Mouse (Mus musculus) heart, embryonic 10.5 days (tissue): ENCODE results near the gene Gmeb2. TPM values are rescaled to one million over a fixed set of nuclear protein-coding genes. Genes with fewer than 3 reads are reported as not detected.
A peak's percentile ranks its signal among the peaks of the same experiment; 100 is the strongest.

Experiments
- DNase-seq: peaks from one replicate; pipeline ENCODE4 v3.0.0-alpha.2; 2017; ENCODE audit warnings: low spot score
- H3K27ac ChIP-seq: fragments of 300-500 bp; sonication (generic); 2 replicates; pipeline ENCODE4 v1.5.1; 2016; ENCODE audit warnings: mild to moderate bottlenecking
- H3K27me3 ChIP-seq: fragments of 300-500 bp; sonication (generic); 2 replicates; pipeline ENCODE4 v1.6.1; 2016; ENCODE audit warnings: mild to moderate bottlenecking; ENCODE audit not compliant: poor library complexity, insufficient read depth, severe bottlenecking
- H3K36me3 ChIP-seq: fragments of 300-500 bp; sonication (generic); 2 replicates; pipeline ENCODE4 v1.6.1; 2016; ENCODE audit warnings: mild to moderate bottlenecking, moderate library complexity
- H3K4me1 ChIP-seq: fragments of 300-500 bp; sonication (generic); 2 replicates; pipeline ENCODE4 v1.6.1; 2016; ENCODE audit warnings: mild to moderate bottlenecking
- H3K4me3 ChIP-seq: fragments of 300-500 bp; sonication (generic); 2 replicates; pipeline ENCODE4 v1.5.1; 2016; ENCODE audit warnings: mild to moderate bottlenecking, moderate library complexity
- H3K9me3 ChIP-seq: fragments of 300-500 bp; sonication (generic); 2 replicates; pipeline ENCODE4 v1.6.1; 2016; ENCODE audit warnings: mild to moderate bottlenecking, moderate library complexity
- WGBS: fragments of 180-500 bp; shearing (Covaris S2); methylation state at CpG from one replicate; pipeline ENCODE4 v1.1.7; 2016; 5-methylcytosine and 5-hydroxymethylcytosine counted together
- polyA plus RNA-seq: library from polyadenylated mRNA; unstranded; fragments of >200 nt; fragmentation: Nextera tagmentation; extraction: Ambion mirVana; gene quantifications from 2 replicates; pipeline ENCODE4 v1.2.1, GENCODE M21; 2016

Gmeb2 gene
- polyA plus RNA-seq, 1 experiment from 2014 or later = 13.1 TPM

DNA sequence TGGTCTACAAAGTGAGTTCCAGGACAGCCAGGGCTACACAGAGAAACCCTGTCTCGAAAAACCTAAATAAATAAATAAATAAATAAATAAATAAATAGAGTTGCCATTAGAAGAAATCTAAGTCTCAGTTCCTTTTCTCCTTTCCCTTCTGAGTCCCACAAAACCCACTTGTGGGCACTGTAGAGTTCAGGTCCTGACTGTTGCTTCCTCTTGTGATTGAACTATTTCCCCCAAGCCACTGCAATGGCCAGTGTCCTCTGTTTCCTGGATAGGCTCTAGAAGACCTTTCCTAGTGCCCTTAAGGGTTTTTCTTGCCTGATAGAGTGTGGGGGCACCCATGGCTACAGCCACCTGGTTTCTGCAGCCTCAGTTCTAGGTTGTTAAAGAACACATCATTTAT, 17.1 kb upstream of the Gmeb2 start:
- Histone ChIP-seq H3K4me1 (no peaks in the 10 kb centered on the region), H3K27ac (no peak overlapping the region), H3K36me3 (peaks cover 21% of the 10 kb centered on the region), H3K4me3 (no peak overlapping the region), H3K27me3 (peaks cover 43% of the 10 kb centered on the region), H3K9me3 (no peaks in the 10 kb centered on the region)
- WGBS = 74% methylated on average over 1 of the region's 1 CpGs
- no peak for DNase-seq

DNA sequence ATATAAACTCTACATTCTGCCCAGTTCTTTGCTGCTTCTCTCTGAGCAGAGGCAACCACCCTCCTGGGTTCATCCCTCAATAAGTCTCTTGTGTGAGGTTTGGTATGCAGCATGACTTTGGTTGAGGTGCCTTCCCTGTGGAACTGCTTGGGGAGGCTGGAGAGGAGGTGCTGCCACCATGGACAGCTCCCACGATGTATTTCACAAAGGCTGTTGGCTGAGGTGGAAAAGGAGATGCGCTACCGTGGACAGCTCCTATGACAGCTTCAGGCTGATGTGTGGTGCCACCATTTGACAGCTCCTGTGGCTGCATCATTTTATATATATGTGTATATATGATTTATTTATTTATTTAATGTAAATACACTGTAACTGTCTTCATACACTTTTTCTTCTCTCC, 14.2 kb upstream of the Gmeb2 start:
- no peaks in the 10 kb centered on the region for H3K4me1 ChIP-seq
- no peak for DNase-seq
- no peaks in the 10 kb centered on the region for H3K9me3 ChIP-seq
- H3K4me3 ChIP-seq = no peak overlapping the region
- H3K36me3 ChIP-seq = peaks cover 22% of the 10 kb centered on the region
- WGBS = 13% methylated on average over 3 of the region's 3 CpGs
- no peak overlapping the region for H3K27ac ChIP-seq
- H3K27me3 ChIP-seq = peaks cover 21% of the 10 kb centered on the region

DNA sequence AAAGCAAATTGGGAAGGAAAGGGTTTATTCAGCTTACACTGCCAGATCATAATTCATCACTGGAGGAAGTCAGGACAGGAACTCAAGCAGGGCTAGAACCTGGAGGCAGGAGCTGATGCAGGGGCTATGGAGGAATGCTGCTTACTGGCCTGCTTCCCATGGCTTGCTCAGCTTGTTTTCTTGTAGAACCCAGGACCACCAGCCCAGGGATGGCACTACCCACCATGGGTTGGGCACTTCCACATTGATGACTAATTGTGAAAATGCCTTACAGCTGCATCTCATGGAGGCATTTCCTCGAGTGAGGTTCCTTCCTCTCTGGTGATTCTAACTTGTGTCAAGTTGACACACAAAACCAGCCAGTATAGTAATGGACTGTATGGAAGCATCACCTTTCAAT, 3.1 kb upstream of the Gmeb2 start:
- peaks cover 10% of the 10 kb centered on the region; the same call in 1 of the 2 replicates for H3K4me1 ChIP-seq
- H3K9me3 ChIP-seq = no peaks in the 10 kb centered on the region
- no peaks in the 10 kb centered on the region for H3K27me3 ChIP-seq
- no peak overlapping the region for H3K27ac ChIP-seq
- WGBS = 82% methylated on average over 1 of the region's 1 CpGs
- no peak overlapping the region for H3K4me3 ChIP-seq
- H3K36me3 ChIP-seq = peaks cover 5% of the 10 kb centered on the region; the same call in 1 of the 2 replicates
- no peak for DNase-seq

DNA sequence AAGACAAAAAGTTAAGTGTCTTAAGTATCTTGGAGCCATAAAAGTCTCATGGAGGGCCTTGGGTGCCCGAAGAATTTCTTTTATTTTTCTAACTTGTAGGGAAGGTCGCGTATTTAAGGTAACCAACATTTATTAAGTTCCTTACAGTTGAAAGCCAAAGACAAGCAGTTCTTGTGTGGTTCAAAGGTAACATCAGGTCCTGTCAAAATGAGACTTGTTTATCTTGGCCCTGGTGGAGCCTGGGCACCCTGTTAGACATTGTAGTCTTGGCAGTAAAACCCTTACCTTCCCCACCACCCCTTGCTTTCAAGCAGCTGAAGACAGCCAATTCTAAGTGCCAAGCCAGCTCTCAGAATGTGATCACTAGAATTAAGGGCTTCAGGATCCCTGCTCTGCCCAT, 856 bp upstream of the Gmeb2 start:
- Histone ChIP-seq H3K27me3 (no peaks in the 10 kb centered on the region), H3K9me3 (no peaks in the 10 kb centered on the region), H3K36me3 (peaks cover 12% of the 10 kb centered on the region), H3K4me3 (peak overlapping the region; percentile 69), H3K27ac (peak overlapping the region; percentile 97; the same call in 1 of the 2 replicates), H3K4me1 (peaks cover 10% of the 10 kb centered on the region; the same call in 1 of the 2 replicates)
- no peak for DNase-seq
- WGBS = 73% methylated on average over 3 of the region's 3 CpGs

DNA sequence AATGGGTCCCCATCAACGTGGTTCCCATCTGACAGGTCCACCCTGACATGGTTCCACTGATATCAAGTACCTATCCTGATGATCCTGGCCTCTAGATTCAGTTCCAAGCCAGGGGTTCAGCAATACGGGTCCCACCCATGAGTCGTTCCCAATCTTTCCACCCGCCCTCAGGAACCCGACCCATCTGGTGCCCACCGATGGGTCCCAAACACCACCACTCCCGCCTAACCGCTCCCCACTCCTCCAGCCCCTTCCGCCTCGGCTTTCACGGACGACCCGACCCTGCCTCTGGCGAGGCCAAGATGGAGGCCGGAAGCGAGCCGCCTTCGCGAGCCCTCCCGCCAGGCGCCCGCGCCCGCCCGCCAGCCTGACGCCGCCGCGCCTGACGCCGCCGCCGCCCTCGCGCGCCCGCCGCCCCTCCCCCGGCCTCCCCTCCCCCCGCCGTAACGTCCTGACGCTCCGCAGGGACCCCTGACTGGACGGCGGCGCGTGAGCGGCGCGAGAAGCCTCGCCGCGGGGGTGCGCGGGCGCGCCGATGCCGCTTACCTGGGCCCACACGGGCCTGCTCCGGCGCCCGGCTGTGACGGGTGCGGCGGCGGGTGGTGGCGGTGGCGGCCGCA, 387 bp downstream of the Gmeb2 start:
- peaks cover 19% of the 10 kb centered on the region for H3K36me3 ChIP-seq
- DNase-seq = peak; percentile 95
- under 1% methylated on average over 59 of the region's 71 CpGs for WGBS

DNA sequence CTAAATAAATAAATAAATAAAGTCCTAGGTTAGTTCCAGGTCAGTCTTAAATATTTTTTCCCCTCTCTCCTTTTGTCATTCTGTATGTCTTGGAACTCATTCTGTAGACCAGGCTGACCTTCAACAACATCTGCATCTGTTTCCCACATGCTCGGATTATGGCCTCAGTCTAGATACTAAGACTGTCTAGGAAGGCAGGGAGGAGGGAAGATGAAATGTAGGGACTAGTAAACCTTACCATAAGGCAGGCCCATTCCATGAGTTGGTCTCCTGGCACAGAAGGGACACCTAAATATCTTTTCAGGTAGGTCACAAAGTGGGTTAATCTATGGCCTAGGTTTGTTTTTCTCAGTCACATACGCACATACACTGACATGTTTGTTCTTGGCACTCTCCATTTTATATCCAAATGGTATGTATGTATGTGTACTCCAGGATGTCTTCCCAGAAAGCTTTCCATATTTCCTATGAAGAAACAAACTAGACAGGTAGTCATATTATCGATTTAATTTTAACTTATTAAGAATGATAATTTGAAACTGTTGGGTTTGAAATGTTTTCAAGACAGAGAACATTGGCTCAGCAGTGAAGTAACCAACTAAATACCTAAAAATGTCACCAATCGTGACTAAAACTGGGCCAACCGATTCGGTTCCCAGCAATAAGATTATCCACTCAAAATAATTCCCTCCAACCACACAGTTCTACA, 1.1 kb downstream of the Gmeb2 start:
- H3K27me3 ChIP-seq = no peaks in the 10 kb centered on the region
- H3K27ac ChIP-seq = peak overlapping the region; percentile 97
- peaks cover 10% of the 10 kb centered on the region; the same call in 1 of the 2 replicates for H3K4me1 ChIP-seq
- no peak for DNase-seq
- no peaks in the 10 kb centered on the region for H3K9me3 ChIP-seq
- peak overlapping the region; percentile 69 for H3K4me3 ChIP-seq
- peaks cover 22% of the 10 kb centered on the region for H3K36me3 ChIP-seq
- WGBS = 58% methylated on average over 6 of the region's 6 CpGs

More for the DNA sequence above, 387 bp downstream of the Gmeb2 start:
- Histone ChIP-seq H3K27me3 (no peaks in the 10 kb centered on the region), H3K27ac (peak overlapping the region; percentile 97), H3K4me3 (peak overlapping the region; percentile 69), H3K9me3 (no peaks in the 10 kb centered on the region), H3K4me1 (peaks cover 10% of the 10 kb centered on the region; the same call in 1 of the 2 replicates)

DNA sequence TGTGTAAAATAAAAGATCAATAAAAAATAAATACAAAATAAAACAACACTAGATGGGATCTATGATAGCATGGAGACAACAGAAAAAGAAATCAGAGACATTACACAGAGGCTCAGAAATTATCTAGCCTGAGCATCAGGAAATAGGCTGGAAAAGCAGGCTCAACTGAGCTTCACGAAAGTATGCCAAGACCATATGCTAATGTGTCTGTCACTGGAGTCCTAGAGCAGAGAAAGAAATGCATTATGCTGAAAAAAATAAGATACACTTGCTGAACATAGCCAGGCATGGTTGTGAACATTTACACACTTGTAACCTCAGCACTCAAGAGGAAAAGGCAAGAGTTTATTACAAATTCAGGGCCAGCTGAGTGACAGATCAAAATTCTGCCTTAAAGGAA, 7.9 kb downstream of the Gmeb2 start:
- Histone ChIP-seq H3K27me3 (no peaks in the 10 kb centered on the region), H3K27ac (no peak overlapping the region), H3K9me3 (no peaks in the 10 kb centered on the region), H3K36me3 (peaks cover 46% of the 10 kb centered on the region), H3K4me1 (no peaks in the 10 kb centered on the region), H3K4me3 (no peak overlapping the region)
- WGBS = 81% methylated on average over 1 of the region's 1 CpGs
- no peak for DNase-seq

DNA sequence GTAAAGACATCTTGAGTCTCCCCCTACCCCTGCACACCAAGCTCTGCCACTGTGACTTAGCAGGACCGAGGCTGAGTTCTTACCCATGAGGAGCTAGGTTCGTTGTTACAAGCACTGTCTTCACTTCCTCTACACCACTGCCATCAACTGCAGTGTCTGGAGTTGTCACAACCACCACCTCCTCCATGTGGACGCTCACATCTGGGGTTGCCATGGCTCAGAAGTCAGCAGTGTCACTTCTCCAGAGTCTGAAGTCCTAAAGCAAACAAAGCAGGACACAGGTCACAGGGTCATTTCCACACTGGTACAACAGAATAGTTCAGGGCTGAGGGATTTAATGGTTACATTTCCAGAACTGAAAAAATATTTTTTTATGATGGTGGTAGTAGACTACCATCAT, 10.0 kb downstream of the Gmeb2 start:
- 85% methylated on average over 3 of the region's 3 CpGs for whole genome bisulfite sequencing

DNA sequence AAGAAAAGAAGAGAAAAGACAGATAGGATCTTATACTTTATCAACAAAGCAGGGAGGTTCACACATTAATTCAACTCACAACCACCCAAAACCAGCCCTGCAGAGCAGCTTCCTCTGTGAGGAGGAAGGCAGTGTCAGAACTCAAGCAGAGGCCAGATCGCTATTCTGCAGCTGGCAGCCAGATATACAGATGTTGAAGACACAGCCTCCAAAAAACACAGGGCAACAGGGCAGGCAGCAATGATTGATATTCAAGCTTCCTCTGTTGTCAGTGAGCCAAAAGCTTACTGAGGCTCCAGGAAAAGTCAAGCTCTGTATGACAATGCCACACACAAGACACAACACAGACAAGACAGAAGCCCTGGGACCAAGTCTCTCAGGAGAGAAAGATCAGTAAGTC, 11.1 kb downstream of the Gmeb2 start:
- WGBS = 77% methylated on average over 1 of the region's 1 CpGs
- Histone ChIP-seq H3K4me3 (no peak overlapping the region), H3K27me3 (no peaks in the 10 kb centered on the region), H3K36me3 (peaks cover 47% of the 10 kb centered on the region), H3K4me1 (no peaks in the 10 kb centered on the region), H3K9me3 (no peaks in the 10 kb centered on the region), H3K27ac (no peak overlapping the region)
- DNase-seq = no peak

More for the DNA sequence above, 10.0 kb downstream of the Gmeb2 start:
- Histone ChIP-seq H3K27me3 (no peaks in the 10 kb centered on the region), H3K27ac (no peak overlapping the region), H3K9me3 (no peaks in the 10 kb centered on the region), H3K4me3 (no peak overlapping the region), H3K4me1 (no peaks in the 10 kb centered on the region), H3K36me3 (peaks cover 47% of the 10 kb centered on the region)
- DNase-seq = no peak

DNA sequence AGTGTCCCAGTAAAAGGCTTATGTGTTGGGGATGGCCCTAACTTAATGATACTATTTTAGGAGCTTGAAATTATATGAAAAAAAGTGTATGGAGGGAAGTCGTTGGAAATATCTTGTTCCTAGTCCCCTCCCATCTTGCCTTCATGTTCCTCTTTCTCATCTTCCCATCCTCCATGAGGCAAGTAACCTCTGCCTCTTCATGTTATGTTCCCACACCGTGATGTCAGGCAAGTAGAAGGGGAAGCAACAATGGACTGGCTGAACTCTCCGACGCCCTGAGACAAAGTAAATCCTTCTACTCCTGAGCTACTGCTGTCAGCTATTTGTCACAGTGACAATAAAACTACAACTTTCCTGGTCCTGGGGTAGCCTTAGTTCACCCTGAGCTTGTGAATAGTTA, 13.2 kb downstream of the Gmeb2 start:
- Histone ChIP-seq H3K27me3 (no peaks in the 10 kb centered on the region), H3K4me3 (no peak overlapping the region), H3K9me3 (no peaks in the 10 kb centered on the region), H3K4me1 (no peaks in the 10 kb centered on the region), H3K27ac (no peak overlapping the region), H3K36me3 (peaks cover 58% of the 10 kb centered on the region)
- no peak for DNase-seq
- WGBS = 90% methylated on average over 4 of the region's 4 CpGs

DNA sequence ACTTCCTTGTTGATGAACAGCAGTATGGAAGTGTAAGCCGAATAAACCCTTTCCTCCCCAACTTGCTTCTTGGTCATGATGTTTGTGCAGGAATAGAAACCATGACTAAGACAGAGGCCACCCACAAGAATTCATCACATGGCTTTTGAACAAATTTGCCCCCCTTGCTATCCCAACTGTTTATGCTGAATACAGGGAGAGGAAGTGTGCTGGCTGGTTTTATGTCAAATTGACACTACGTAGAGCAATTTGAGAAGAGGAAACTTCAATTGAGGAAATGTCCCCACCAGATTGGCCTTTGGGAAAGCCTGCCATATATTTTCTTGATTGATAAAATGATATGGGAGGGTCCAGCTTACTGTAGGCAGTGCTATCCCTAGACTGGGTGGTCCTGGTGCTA, 14.0 kb downstream of the Gmeb2 start:
- Histone ChIP-seq H3K27ac (no peak overlapping the region), H3K4me1 (no peaks in the 10 kb centered on the region), H3K27me3 (no peaks in the 10 kb centered on the region), H3K4me3 (no peak overlapping the region), H3K9me3 (no peaks in the 10 kb centered on the region), H3K36me3 (peaks cover 66% of the 10 kb centered on the region)
- no peak for DNase-seq
- 92% methylated on average over 2 of the region's 2 CpGs for WGBS

DNA sequence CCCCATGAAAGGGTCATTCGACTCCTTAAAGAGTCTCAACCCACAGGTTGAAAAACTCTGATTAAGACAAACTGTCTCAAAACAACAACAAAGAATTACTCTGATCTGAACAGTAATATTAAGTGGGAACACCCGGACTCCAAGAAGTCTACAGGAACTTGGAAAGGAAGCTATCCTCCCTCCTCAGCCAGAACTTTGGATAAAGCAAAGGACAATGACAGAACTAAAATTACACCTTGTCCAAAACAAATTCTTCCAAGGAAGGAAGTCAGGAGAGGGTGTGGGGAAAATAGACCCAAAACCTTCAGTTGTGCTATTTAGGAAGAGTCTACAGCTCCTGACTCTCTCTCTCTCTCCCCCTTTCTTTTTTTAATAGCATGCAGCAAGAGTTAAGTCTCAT, 15.7 kb downstream of the Gmeb2 start:
- no peaks in the 10 kb centered on the region for H3K27me3 ChIP-seq
- no peak for DNase-seq
- no peak overlapping the region for H3K4me3 ChIP-seq
- H3K36me3 ChIP-seq = peaks cover 68% of the 10 kb centered on the region
- H3K4me1 ChIP-seq = no peaks in the 10 kb centered on the region
- 89% methylated on average over 2 of the region's 2 CpGs for WGBS
- no peaks in the 10 kb centered on the region for H3K9me3 ChIP-seq
- no peak overlapping the region for H3K27ac ChIP-seq

DNA sequence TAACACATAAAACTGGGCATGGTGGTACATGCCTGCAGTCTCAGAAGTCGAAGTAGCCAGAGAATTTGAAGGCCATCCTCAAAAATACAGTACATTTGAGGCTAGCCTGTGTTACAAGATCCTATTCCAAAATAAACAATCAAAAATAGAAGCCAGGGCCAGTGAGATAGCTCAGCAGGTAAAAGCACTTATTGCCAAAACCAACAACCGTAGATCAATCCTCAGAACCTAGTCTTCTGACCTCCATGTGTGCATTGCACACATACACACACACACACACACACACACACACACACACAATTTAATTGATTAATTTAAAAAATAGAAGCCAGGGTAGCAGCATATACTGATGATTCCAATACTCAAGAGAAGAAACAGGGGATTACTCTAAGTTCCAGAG, 21.0 kb downstream of the Gmeb2 start:
- Histone ChIP-seq H3K9me3 (no peaks in the 10 kb centered on the region), H3K27me3 (no peaks in the 10 kb centered on the region), H3K27ac (no peak overlapping the region), H3K36me3 (peaks cover 77% of the 10 kb centered on the region), H3K4me1 (no peaks in the 10 kb centered on the region), H3K4me3 (no peak overlapping the region)
- DNase-seq = no peak
- 93% methylated on average over 2 of the region's 2 CpGs for whole genome bisulfite sequencing
